Mouse (Mus musculus) stomach, postnatal 0 days (tissue): ENCODE measurements around the gene Zbtb21.

Experiments
- CTCF ChIP-seq: IDR thresholded peaks from 2 replicates; pipeline ENCODE4 v1.5.1; 2016; ENCODE audit warnings: antibody characterized with exemption, low read depth, mild to moderate bottlenecking, moderate library complexity
- EP300 ChIP-seq: optimal IDR thresholded peaks from 2 replicates; pipeline ENCODE3; 2016; ENCODE audit warnings: antibody characterized with exemption

DNA sequence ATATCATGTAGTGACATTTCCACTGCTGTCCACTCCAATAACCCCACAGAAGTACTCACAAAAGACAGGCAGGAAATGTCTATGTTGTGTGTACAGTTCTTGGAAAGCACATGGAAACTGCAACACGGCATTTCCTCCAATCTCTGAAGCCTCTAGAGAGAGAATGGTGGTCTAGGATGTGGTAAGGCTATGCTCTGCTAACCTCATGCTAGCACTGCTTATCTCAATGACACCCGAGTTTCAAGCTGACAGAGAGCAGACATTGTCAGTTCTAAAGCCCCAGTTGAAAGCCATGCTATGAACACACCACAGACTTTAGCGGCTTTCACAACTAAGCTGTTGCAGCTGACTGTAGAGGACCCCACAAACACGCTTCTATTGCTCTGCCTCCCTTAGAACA is 13.6 kb downstream of the Zbtb21 start:
- TF ChIP-seq CTCF (no peak), EP300 (no peak)
